Comparison of ENCODE assay signal across 8 mouse cellular contexts in genomic region chr17:35301645-35302258, GRCm38 (mm10). TPM values are rescaled to one million over a fixed set of nuclear protein-coding genes. Genes with fewer than 3 reads are reported as not detected.
DNase-seq lines count a peak whose midpoint lies in the region; ATAC-seq and TF ChIP-seq lines count a peak whose summit lies in the region.

No protein-coding gene starts in this region.

- H3K36me3 ChIP-seq in liver, embryonic 14.5 days (replicated peaks; ENCODE audit: control insufficient read depth, insufficient read depth, low read depth), result no peaks in the 10 kb centered on the region

- H3K27ac ChIP-seq in liver, embryonic 14.5 days, result no peak overlapping the region

- no peak for TF ChIP-seq EP300 in liver, embryonic 14.5 days (IDR thresholded peaks at IDR 0.05; ENCODE audit: low read depth)

- no peak overlapping the region for H3K4me2 ChIP-seq in liver, embryonic 14.5 days (ENCODE audit: low read depth)

- H3K4me1 ChIP-seq in liver, embryonic 14.5 days (replicated peaks; ENCODE audit: control insufficient read depth in 2 of 2, insufficient read depth in 2 of 2, low read length in 1 of 2), result peaks cover 0 to 3% of the 10 kb centered on the region in 2 experiments; a peak in 2 of 4 replicates

- H3K27me3 ChIP-seq in liver, embryonic 14.5 days (ENCODE audit: control insufficient read depth, insufficient read depth, low read length), result no peaks in the 10 kb centered on the region

- H3K9ac ChIP-seq in liver, embryonic 14.5 days (replicated peaks), result no peak overlapping the region

- H3K4me3 ChIP-seq in liver, embryonic 14.5 days (ENCODE audit: insufficient read depth in 1 of 2, low read depth in 2 of 2, low read length in 2 of 2), result no peak overlapping the region

- TF ChIP-seq CTCF in liver, embryonic 14.5 days (IDR thresholded peaks at IDR 0.05; ENCODE audit: low read depth), result peak; percentile 96

- DNase-seq in 3T3-L1 (ENCODE audit: low read depth, low spot score), result peak; percentile 95
- DNase-seq in NIH3T3 (ENCODE audit: low read depth), result peak; percentile 97
- peak; percentile 97 to 99 for DNase-seq in cerebellum, postnatal 10 days
- DNase-seq in gastrocnemius, postnatal 25 days, result peak; percentile 70
- DNase-seq in kidney, postnatal 14 days, result peak; percentile 90
- peak; percentile 28 to 52 (median 37) for DNase-seq in liver, embryonic 14.5 days (ENCODE audit: low read depth in 3 of 3, low spot score in 3 of 3)
- DNase-seq in ovary, postnatal 14 days (ENCODE audit: low spot score), result peak; percentile 95
- peak; percentile 93 for DNase-seq in thymus, postnatal 25 days

- no peak for ATAC-seq in liver, embryonic 14.5 days (ENCODE audit: insufficient read depth)

- 18% methylated on average over 13 of the region's 13 CpGs for WGBS in liver, embryonic 14.5 days (ENCODE audit: insufficient replicate concordance)

- no peaks in the 10 kb centered on the region for H3K9me3 ChIP-seq in liver, embryonic 14.5 days (ENCODE audit: control insufficient read depth, low read length)

RNA-seq across cellular contexts. Expression of gene H2-Q1, which starts 18.5 kb away (rescaled TPM):
- total RNA-seq in gastrocnemius, postnatal 25 days (2021), result under 1 TPM; 0.20 to 0.86 TPM
- 0.50 and 0.56 TPM in 2 replicates for polyA plus RNA-seq in liver, embryonic 14.5 days (2012; rRNA removed)
- 0.58 and 1.2 TPM in 2 replicates for polyA plus RNA-seq in liver, embryonic 14.5 days (2014; fragmentation: Nextera tagmentation; extraction: Ambion mirVana)

RNA-seq across cellular contexts. Expression of gene H2-D1, which starts 39.2 kb away (rescaled TPM):
- 10 to 100 TPM; 30.2 to 57.3 TPM for total RNA-seq in gastrocnemius, postnatal 25 days (2021)
- 29.2 and 37.1 TPM in 2 replicates for polyA plus RNA-seq in liver, embryonic 14.5 days (2012; rRNA removed)
- 55.6 and 57.2 TPM in 2 replicates for polyA plus RNA-seq in liver, embryonic 14.5 days (2014; fragmentation: Nextera tagmentation; extraction: Ambion mirVana)

RNA-seq across cellular contexts. Expression of gene H2-Q2, which starts 40.3 kb away (rescaled TPM):
- under 1 TPM; 0.36 to 0.78 TPM for total RNA-seq in gastrocnemius, postnatal 25 days (2021)
- polyA plus RNA-seq in liver, embryonic 14.5 days (2012; rRNA removed), result 0.57 and 0.82 TPM in 2 replicates
- polyA plus RNA-seq in liver, embryonic 14.5 days (2014; fragmentation: Nextera tagmentation; extraction: Ambion mirVana), result 1.8 and 1.9 TPM in 2 replicates

Comparison
In these comparisons a context has a peak if more than half of its experiments do, and no peak if none do; other contexts are left out.
1. DNase-seq: peak in every context shown above with its lines; median percentile 98 in cerebellum, postnatal 10 days; 97 in NIH3T3; 95 in 3T3-L1; 95 in ovary, postnatal 14 days; 93 in thymus, postnatal 25 days; 90 in kidney, postnatal 14 days; 70 in gastrocnemius, postnatal 25 days; 37 in liver, embryonic 14.5 days.